Mouse (Mus musculus) lung, embryonic 16.5 days (tissue): Measurements from ENCODE around the gene Gzme. TPM values are rescaled to one million over a fixed set of nuclear protein-coding genes. Genes with fewer than 3 reads are reported as not detected.

Source experiments
- ATAC-seq: fragments of 200-750 bp; cut with Nextera tagmentation; 2 replicates; pipeline ENCODE4 v1.8.0; 2017; ENCODE audit warnings: low read depth, mild to moderate bottlenecking, moderate library complexity
- H3K27ac ChIP-seq: fragments of 300-500 bp; sonication (generic); 2 replicates; pipeline ENCODE4 v1.5.1; 2014; ENCODE audit warnings: mild to moderate bottlenecking, control low read depth, low read length
- H3K27me3 ChIP-seq: fragments of 300-500 bp; sonication (generic); 2 replicates; pipeline ENCODE4 v1.6.1; 2014; ENCODE audit warnings: low read depth, low read length, mixed read lengths; ENCODE audit not compliant: control insufficient read depth, insufficient read depth
- H3K36me3 ChIP-seq: fragments of 300-500 bp; sonication (generic); 2 replicates; pipeline ENCODE4 v1.6.1; 2014; ENCODE audit warnings: low read length; ENCODE audit not compliant: control insufficient read depth, insufficient read depth
- H3K4me1 ChIP-seq: fragments of 300-500 bp; sonication (generic); replicated peaks from 2 replicates; pipeline ENCODE4 v1.6.1; 2014; ENCODE audit warnings: low read length, mixed read lengths; ENCODE audit not compliant: control insufficient read depth, insufficient read depth
- H3K4me2 ChIP-seq: fragments of 300-500 bp; sonication (generic); 2 replicates; pipeline ENCODE4 v1.6.1; 2014; ENCODE audit warnings: low read depth, low read length, control low read depth
- H3K4me3 ChIP-seq: fragments of 300-500 bp; sonication (generic); 2 replicates; pipeline ENCODE4 v1.5.1; 2014; ENCODE audit warnings: mild to moderate bottlenecking, low read length, control low read depth
- H3K9ac ChIP-seq: fragments of 300-500 bp; sonication (generic); 2 replicates; pipeline ENCODE4 v1.6.1; 2014; ENCODE audit warnings: low read length, control low read depth
- H3K9me3 ChIP-seq: fragments of 300-500 bp; sonication (generic); 2 replicates; pipeline ENCODE4 v1.6.1; 2016; ENCODE audit warnings: low read length; ENCODE audit not compliant: control insufficient read depth
- WGBS: fragments of 180-500 bp; shearing (Covaris S2); extraction: QIAGEN DNeasy Blood & Tissue Kit; methylation state at CpG from one replicate; pipeline ENCODE4 v1.1.7; 2014; 5-methylcytosine and 5-hydroxymethylcytosine counted together
- microRNA-seq: library from miRNA; unstranded; fragments of <30 nt; microRNA quantifications from one replicate; pipeline ENCODE4, GENCODE M21; 2016
- polyA plus RNA-seq: library from polyadenylated mRNA; unstranded; fragments of >200 nt; fragmentation: Nextera tagmentation; extraction: Ambion mirVana; gene quantifications from 2 replicates; pipeline ENCODE4 v1.2.1, GENCODE M21; 2015

Gene Gzme
- polyA plus RNA-seq, 1 experiment from 2014 or later = not detected

- no peaks in the 10 kb centered on the region for H3K4me1 ChIP-seq
- no peaks in the 10 kb centered on the region for H3K9me3 ChIP-seq
- H3K36me3 ChIP-seq = no peaks in the 10 kb centered on the region
- no peak for ATAC-seq
- no peak within 1 kb of the TSS for H3K4me2 ChIP-seq
- H3K27ac ChIP-seq = no peak within 1 kb of the TSS
- H3K9ac ChIP-seq = no peak within 1 kb of the TSS
- no peaks in the 10 kb centered on the region for H3K27me3 ChIP-seq
- 91% methylated on average over 2 of the region's 2 CpGs for WGBS
- no peak within 1 kb of the TSS for H3K4me3 ChIP-seq
Observed at GRCm38 (mm10) chr14:56085167-56085566, 35.3 kb downstream of the Gzme start, which contains the start of gene Mcpt8. TSS of gene Mcpt8 (minus strand) at chr14:56085273.

- no peaks in the 10 kb centered on the region for H3K4me1 ChIP-seq
- H3K36me3 ChIP-seq = no peaks in the 10 kb centered on the region
- 89% methylated on average over 4 of the region's 4 CpGs for WGBS
- no peak overlapping the region for H3K4me2 ChIP-seq
- no peak overlapping the region for H3K27ac ChIP-seq
- H3K27me3 ChIP-seq = no peaks in the 10 kb centered on the region
- H3K9ac ChIP-seq = no peak overlapping the region
- H3K9me3 ChIP-seq = no peaks in the 10 kb centered on the region
- no peak for ATAC-seq
- H3K4me3 ChIP-seq = no peak overlapping the region
Observed at GRCm38 (mm10) chr14:56082016-56082415, 38.4 kb downstream of the Gzme start.

Small RNAs within 50 kb of the gene (microRNA-seq; reads per million reads assigned to microRNA genes)
- gene Mir6949 = not detected

Other genes starting within 250 kb of the Gzme start
- 1.1 and 1.2 TPM in 2 replicates for gene Cbln3, start 236.2 kb downstream of the Gzme start, polyA plus RNA-seq
- 17.8 and 19.5 TPM in 2 replicates for gene Khnyn, start 235.7 kb downstream of the Gzme start, polyA plus RNA-seq
- gene Sdr39u1, start 220.3 kb downstream of the Gzme start, polyA plus RNA-seq = 55.0 and 55.9 TPM in 2 replicates
- gene Cma1, start 175.9 kb downstream of the Gzme start, polyA plus RNA-seq = 6.5 and 8.9 TPM in 2 replicates
- not detected in 2 replicates for gene Cma2, start 169.6 kb downstream of the Gzme start, polyA plus RNA-seq
- gene Mcpt1, start 102.7 kb downstream of the Gzme start, polyA plus RNA-seq = not detected in 2 replicates
- gene Mcpt9, start 90.1 kb downstream of the Gzme start, polyA plus RNA-seq = not detected in 2 replicates
- gene Mcpt2, start 78.6 kb downstream of the Gzme start, polyA plus RNA-seq = 0.20 TPM in 1 of 2 replicates, not detected in the other
- gene Mcpt4, start 58.3 kb downstream of the Gzme start, polyA plus RNA-seq = 0.23 and 0.83 TPM in 2 replicates
- gene Mcpt8, start 35.4 kb downstream of the Gzme start, polyA plus RNA-seq = 0.79 and 1.0 TPM in 2 replicates
- gene Ctsg, start 18.1 kb downstream of the Gzme start, polyA plus RNA-seq = 0.35 TPM in 1 of 2 replicates, not detected in the other
- gene Gzmd, start 12.0 kb upstream of the Gzme start, polyA plus RNA-seq = not detected in 2 replicates
- not detected in 2 replicates for gene Gzmg, start 39.0 kb upstream of the Gzme start, polyA plus RNA-seq
- not detected in 2 replicates for gene Gzmn, start 54.0 kb upstream of the Gzme start, polyA plus RNA-seq
- gene Gzmf, start 90.8 kb upstream of the Gzme start, polyA plus RNA-seq = not detected in 2 replicates
- gene Gzmc, start 114.0 kb upstream of the Gzme start, polyA plus RNA-seq = not detected in 2 replicates
- 2.0 and 2.3 TPM in 2 replicates for gene Gzmb, start 141.6 kb upstream of the Gzme start, polyA plus RNA-seq
- gene Atp12a, start 244.4 kb upstream of the Gzme start, polyA plus RNA-seq = 2.2 and 2.6 TPM in 2 replicates